Mouse (Mus musculus) heart, adult 2 months (tissue): ENCODE data around the gene Lpar1.

ENCODE experiments used
- CTCF ChIP-seq: fragments of 200-600 bp; IDR thresholded peaks from 2 replicates; pipeline ENCODE4 v1.8.1; 2022; ENCODE audit warnings: antibody characterized with exemption, mild to moderate bottlenecking, moderate library complexity
- EP300 ChIP-seq: fragments of 200-500 bp; IDR thresholded peaks from 2 replicates; pipeline ENCODE4 v1.6.1; 2011; ENCODE audit warnings: low read depth, low read length, control low read depth; ENCODE audit not compliant: insufficient read depth

DNA sequence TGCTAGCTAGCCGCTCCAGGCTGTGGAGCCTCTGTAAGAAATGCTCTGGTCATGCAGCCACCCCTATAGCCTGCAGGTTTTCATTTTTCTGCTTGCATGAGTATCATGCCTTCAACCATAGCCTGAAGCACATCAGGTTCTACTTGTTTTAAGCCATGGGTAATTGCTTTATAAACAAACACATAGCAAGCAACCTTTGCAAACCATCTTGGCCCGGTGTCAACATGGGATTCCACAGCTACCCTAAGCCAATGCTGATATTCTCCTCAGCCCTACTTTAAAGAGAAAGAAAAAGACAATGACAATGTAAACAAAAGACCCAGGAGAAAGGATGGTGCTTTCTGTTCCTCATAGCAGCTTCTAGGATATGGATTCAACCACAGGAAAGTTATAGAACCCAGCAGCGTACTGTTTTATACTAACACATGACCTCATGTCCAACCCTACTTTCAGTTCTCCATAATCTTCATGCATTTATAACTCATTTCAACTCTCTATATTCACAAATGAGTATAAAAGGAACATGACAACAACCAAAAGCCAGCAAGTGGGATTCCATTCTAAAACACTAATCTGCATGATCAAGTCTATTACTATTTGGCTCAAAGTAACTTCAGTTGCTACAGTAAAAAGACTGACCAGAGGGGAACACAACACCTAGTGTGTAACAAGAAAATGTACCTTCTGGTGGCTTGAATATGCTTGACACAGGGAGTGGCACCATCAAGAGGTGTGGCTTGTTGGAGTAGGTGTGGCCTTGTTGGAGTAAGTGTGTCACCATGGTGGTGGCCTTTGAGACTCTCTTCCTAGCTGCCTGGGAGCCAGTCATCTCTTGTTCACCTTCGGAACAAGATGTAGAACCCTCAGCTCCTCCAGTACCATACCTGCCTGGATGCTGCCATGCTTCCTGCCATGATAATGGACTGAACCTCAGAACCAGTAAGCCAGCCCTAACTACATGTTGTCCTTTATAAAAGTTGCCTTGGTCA is 46.9 kb downstream of the Lpar1 start:
- TF ChIP-seq CTCF (no peak), EP300 (no peak)
